Mouse (Mus musculus): ENCODE measurements around the gene Nlrp1a. TPM values are rescaled to one million over a fixed set of nuclear protein-coding genes. Genes with fewer than 3 reads are reported as not detected.

The Nlrp1a gene
- polyA plus RNA-seq, 1 experiment from 2014 or later: not detected

DNA sequence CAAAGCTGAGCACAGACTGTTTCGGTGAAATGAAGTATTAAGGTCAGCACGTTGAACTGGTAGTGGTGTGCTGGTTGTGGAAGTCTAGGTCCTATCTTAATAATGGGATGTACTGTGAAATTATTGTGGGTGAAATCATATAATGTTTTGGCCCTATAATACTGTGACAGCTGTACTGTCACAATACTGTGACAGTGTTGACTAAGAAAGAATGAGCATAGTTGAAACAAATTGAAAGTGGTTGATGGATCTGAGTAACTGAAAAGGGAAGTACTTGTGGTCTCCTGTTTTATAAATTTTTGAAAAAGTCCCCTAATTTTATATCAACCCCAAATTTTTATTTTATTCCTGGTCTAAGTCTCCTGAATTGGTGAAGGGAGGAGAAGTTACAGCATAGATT lies 37.4 kb downstream of the Nlrp1a start:
- Histone ChIP-seq H3K9me3 (ENCODE audit: control insufficient read depth, low read length) (no peaks in the 10 kb centered on the region), H3K9ac (ENCODE audit: low read length) (no peak overlapping the region), H3K4me3 (ENCODE audit: low read depth, low read length) (no peak overlapping the region), H3K4me2 (replicated peaks; ENCODE audit: low read depth) (no peak overlapping the region), H3K36me3 (ENCODE audit: control insufficient read depth, insufficient read depth, low read length) (no peaks in the 10 kb centered on the region), H3K27me3 (ENCODE audit: control insufficient read depth, insufficient read depth, low read length) (no peaks in the 10 kb centered on the region), H3K4me1 (replicated peaks; ENCODE audit: control insufficient read depth, insufficient read depth) (no peaks in the 10 kb centered on the region), H3K27ac (replicated peaks) (no peak overlapping the region)
- no peak for TF ChIP-seq EP300 (optimal IDR thresholded peaks at IDR 0.05)
- no peak for TF ChIP-seq CTCF (IDR thresholded peaks at IDR 0.05; ENCODE audit: low read depth)
- ATAC-seq (ENCODE audit: low FRiP score, low TSS enrichment) (no peak), DNase-seq (ENCODE audit: low spot score) (no peak)
- WGBS: 81% methylated on average over 2 of the region's 2 CpGs

GRCm38 (mm10) chr11:71106261-71107021 lies 38.1 kb downstream of the Nlrp1a start:
- no peak for ATAC-seq (ENCODE audit: low FRiP score, low TSS enrichment)
- Histone ChIP-seq H3K4me1 (replicated peaks; ENCODE audit: control insufficient read depth, insufficient read depth) (no peaks in the 10 kb centered on the region), H3K9ac (ENCODE audit: low read length) (no peak overlapping the region), H3K27ac (replicated peaks) (no peak overlapping the region), H3K27me3 (ENCODE audit: control insufficient read depth, insufficient read depth, low read length) (no peaks in the 10 kb centered on the region), H3K36me3 (ENCODE audit: control insufficient read depth, insufficient read depth, low read length) (no peaks in the 10 kb centered on the region), H3K4me3 (ENCODE audit: low read depth, low read length) (no peak overlapping the region), H3K4me2 (replicated peaks; ENCODE audit: low read depth) (no peak overlapping the region), H3K9me3 (ENCODE audit: control insufficient read depth, low read length) (no peaks in the 10 kb centered on the region)
- no peak for TF ChIP-seq CTCF (IDR thresholded peaks at IDR 0.05; ENCODE audit: low read depth)
- TF ChIP-seq EP300 (optimal IDR thresholded peaks at IDR 0.05): no peak
- no peak for DNase-seq (ENCODE audit: low spot score)

- Histone ChIP-seq H3K4me1 (replicated peaks; ENCODE audit: control insufficient read depth, insufficient read depth) (no peaks in the 10 kb centered on the region), H3K27ac (replicated peaks) (no peak overlapping the region), H3K9ac (ENCODE audit: low read length) (no peak overlapping the region), H3K4me3 (ENCODE audit: low read depth, low read length) (no peak overlapping the region), H3K27me3 (ENCODE audit: control insufficient read depth, insufficient read depth, low read length) (no peaks in the 10 kb centered on the region), H3K4me2 (replicated peaks; ENCODE audit: low read depth) (no peak overlapping the region), H3K9me3 (ENCODE audit: control insufficient read depth, low read length) (no peaks in the 10 kb centered on the region), H3K36me3 (ENCODE audit: control insufficient read depth, insufficient read depth, low read length) (no peaks in the 10 kb centered on the region)
- ATAC-seq (ENCODE audit: low FRiP score, low TSS enrichment) (no peak), DNase-seq (ENCODE audit: low spot score) (no peak)
- TF ChIP-seq CTCF (IDR thresholded peaks at IDR 0.05; ENCODE audit: low read depth) (no peak), EP300 (optimal IDR thresholded peaks at IDR 0.05) (no peak)
Measured at GRCm38 (mm10) chr11:71103931-71104330, 40.6 kb downstream of the Nlrp1a start.

- TF ChIP-seq CTCF (IDR thresholded peaks at IDR 0.05; ENCODE audit: low read depth): no peak
- Histone ChIP-seq H3K9me3 (ENCODE audit: control insufficient read depth, low read length) (no peaks in the 10 kb centered on the region), H3K4me3 (ENCODE audit: low read depth, low read length) (no peak overlapping the region), H3K4me1 (replicated peaks; ENCODE audit: control insufficient read depth, insufficient read depth) (no peaks in the 10 kb centered on the region), H3K36me3 (ENCODE audit: control insufficient read depth, insufficient read depth, low read length) (no peaks in the 10 kb centered on the region), H3K27me3 (ENCODE audit: control insufficient read depth, insufficient read depth, low read length) (no peaks in the 10 kb centered on the region), H3K9ac (ENCODE audit: low read length) (no peak overlapping the region), H3K4me2 (replicated peaks; ENCODE audit: low read depth) (no peak overlapping the region), H3K27ac (replicated peaks) (no peak overlapping the region)
- ATAC-seq (ENCODE audit: low FRiP score, low TSS enrichment) (no peak), DNase-seq (ENCODE audit: low spot score) (no peak)
- 74% methylated on average over 1 of the region's 1 CpGs for WGBS
Measured at GRCm38 (mm10) chr11:71076342-71076741, 68.2 kb downstream of the Nlrp1a start.

- no peak overlapping the region for H3K4me3 ChIP-seq (ENCODE audit: low read depth, low read length)
- H3K27me3 ChIP-seq (ENCODE audit: control insufficient read depth, insufficient read depth, low read length): no peaks in the 10 kb centered on the region
- 0% methylated on average over 1 of the region's 1 CpGs for WGBS
- TF ChIP-seq EP300 (optimal IDR thresholded peaks at IDR 0.05) (no peak), CTCF (IDR thresholded peaks at IDR 0.05; ENCODE audit: low read depth) (peak; percentile 75)
- no peaks in the 10 kb centered on the region for H3K9me3 ChIP-seq (ENCODE audit: control insufficient read depth, low read length)
- no peaks in the 10 kb centered on the region for H3K4me1 ChIP-seq (replicated peaks; ENCODE audit: control insufficient read depth, insufficient read depth)
- no peak overlapping the region for H3K27ac ChIP-seq (replicated peaks)
- no peak overlapping the region for H3K4me2 ChIP-seq (replicated peaks; ENCODE audit: low read depth)
- ATAC-seq (ENCODE audit: low FRiP score, low TSS enrichment): no peak
- no peak for DNase-seq (ENCODE audit: low spot score)
- H3K9ac ChIP-seq (ENCODE audit: low read length): no peak overlapping the region
- H3K36me3 ChIP-seq (ENCODE audit: control insufficient read depth, insufficient read depth, low read length): no peaks in the 10 kb centered on the region
Measured at GRCm38 (mm10) chr11:71052554-71052953, 92.0 kb downstream of the Nlrp1a start.

Other genes starting within 250 kb of the Nlrp1a start
- 54.4 and 56.4 TPM in 2 replicates for gene Nup88, start 174.7 kb downstream of the Nlrp1a start, polyA plus RNA-seq (2015; fragmentation: Nextera tagmentation; extraction: Ambion mirVana)
- 39.9 and 42.2 TPM in 2 replicates for gene Rpain, start 174.5 kb downstream of the Nlrp1a start, polyA plus RNA-seq (2015; fragmentation: Nextera tagmentation; extraction: Ambion mirVana)
- gene C1qbp, start 161.7 kb downstream of the Nlrp1a start, polyA plus RNA-seq (2015; fragmentation: Nextera tagmentation; extraction: Ambion mirVana): 168 and 175 TPM in 2 replicates
- 5.1 and 5.4 TPM in 2 replicates for gene Dhx33, start 140.3 kb downstream of the Nlrp1a start, polyA plus RNA-seq (2015; fragmentation: Nextera tagmentation; extraction: Ambion mirVana)
- gene Mis12, start 125.1 kb downstream of the Nlrp1a start, polyA plus RNA-seq (2015; fragmentation: Nextera tagmentation; extraction: Ambion mirVana): 15.0 and 16.5 TPM in 2 replicates
- 63.3 and 66.0 TPM in 2 replicates for gene Derl2, start 124.9 kb downstream of the Nlrp1a start, polyA plus RNA-seq (2015; fragmentation: Nextera tagmentation; extraction: Ambion mirVana)
- 24.2 and 29.0 TPM in 2 replicates for gene 6330403K07Rik, start 111.2 kb downstream of the Nlrp1a start, polyA plus RNA-seq (2015; fragmentation: Nextera tagmentation; extraction: Ambion mirVana)
- 0.04 and 0.07 TPM in 2 replicates for gene Nlrp1b, start 86.0 kb upstream of the Nlrp1a start, polyA plus RNA-seq (2015; fragmentation: Nextera tagmentation; extraction: Ambion mirVana)

Measured in stomach, postnatal 0 days (tissue).